Mouse (Mus musculus): Measurements from ENCODE around the gene Adam8.

DNA sequence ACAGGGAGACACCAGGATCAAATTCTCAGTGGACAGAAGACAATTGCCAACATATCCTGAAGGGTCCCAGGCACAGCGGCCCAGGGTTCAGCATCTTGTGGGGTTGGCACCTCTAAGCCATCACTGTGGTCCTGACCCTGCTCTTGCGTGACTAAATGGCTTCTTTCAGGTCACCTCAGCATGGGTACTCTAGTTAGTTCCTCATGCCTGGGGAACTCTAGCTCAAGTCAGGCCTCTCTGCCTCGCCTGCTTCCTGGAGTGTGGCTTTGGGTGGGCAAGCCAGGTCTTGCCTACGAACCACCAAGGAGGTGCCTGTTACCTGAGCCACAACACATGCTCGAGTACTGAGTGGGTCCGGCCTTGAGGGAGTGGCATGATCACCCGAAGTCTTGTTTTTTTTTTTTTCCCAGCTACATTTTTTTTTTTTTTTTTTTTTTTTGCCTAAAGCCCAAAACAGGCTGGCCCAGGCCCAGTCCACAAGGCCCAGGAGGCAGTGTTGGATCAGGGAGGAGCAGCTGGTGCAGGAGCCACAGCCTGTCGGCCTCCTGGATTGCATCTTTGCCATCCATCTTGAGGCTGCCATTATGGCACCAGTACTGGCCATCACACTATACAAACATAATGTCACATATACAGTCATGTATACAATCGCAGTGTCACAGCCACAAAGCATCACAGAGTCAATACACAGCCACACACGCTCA is 22.0 kb downstream of the Adam8 start:
- no peak for TF ChIP-seq CTCF (IDR thresholded peaks at IDR 0.05; ENCODE audit: low read depth)
- TF ChIP-seq EP300 (optimal IDR thresholded peaks at IDR 0.05): no peak
